Mouse (Mus musculus) C2C12 (cell line): ENCODE results near the gene Cavin1.

ENCODE experiments used
- CEBPB ChIP-seq: IDR thresholded peaks from one replicate; pipeline ENCODE4 v1.6.1; 2011; ENCODE audit warnings: low read depth, mild to moderate bottlenecking, control low read depth, moderate library complexity
- CTCF ChIP-seq: IDR thresholded peaks from one replicate; pipeline ENCODE4 v1.5.1; 2011; ENCODE audit not compliant: control insufficient read depth, insufficient read depth, insufficient read length
- FOSL1 ChIP-seq: IDR thresholded peaks from one replicate; pipeline ENCODE4 v1.8.0; 2011; ENCODE audit warnings: mild to moderate bottlenecking, low read length; ENCODE audit not compliant: poor library complexity, insufficient read depth, severe bottlenecking
- MAX ChIP-seq: IDR thresholded peaks from one replicate; pipeline ENCODE4 v1.6.1; 2011; ENCODE audit warnings: mild to moderate bottlenecking, control low read depth
- MYOG ChIP-seq: IDR thresholded peaks from one replicate; pipeline ENCODE4 v1.6.1; 2011; ENCODE audit not compliant: control insufficient read depth, insufficient read length; ENCODE audit errors: extremely low read depth
- USF1 ChIP-seq: IDR thresholded peaks from one replicate; pipeline ENCODE4 v1.6.1; 2011; ENCODE audit warnings: low read depth, mild to moderate bottlenecking, control low read depth, moderate library complexity

GRCm38 (mm10) chr11:100918007-100918406 lies 52.7 kb downstream of the Cavin1 start:
- no peak for TF ChIP-seq CTCF
- TF ChIP-seq USF1 = no peak
- TF ChIP-seq MYOG = no peak
- TF ChIP-seq FOSL1 = no peak
- no peak for TF ChIP-seq CEBPB
- no peak for TF ChIP-seq MAX
